Mouse (Mus musculus) gastrocnemius, adult 8-10 months (tissue): ENCODE measurements around the gene Rab23. TPM values are rescaled to one million over a fixed set of nuclear protein-coding genes. Genes with fewer than 3 reads are reported as not detected.

Experiments used
- DNase-seq, 2 experiments: peaks; one replicate each; pipeline ENCODE4 v3.0.0; 2022; ENCODE audit warnings: low spot score in 2 of 2
- total RNA-seq, 4 experiments: library from RNA; stranded (reverse); gene quantifications; 2 replicates each; pipeline ENCODE4 v1.2.4; 2022

Rab23 gene
- 1 to 10 TPM; 2.6 to 6.9 (median 3.8) TPM for total RNA-seq

GRCm38 (mm10) chr1:33719733-33720225, at the start of gene Rab23:
Gene Rab23, plus strand, starts transcription at chr1:33719887.
- peak; percentile 40 to 68 for DNase-seq

GRCm38 (mm10) chr1:33670164-33670616, 49.5 kb upstream of the Rab23 start:
- DNase-seq: peak in 1 of 2 experiments; percentile 15

DNA sequence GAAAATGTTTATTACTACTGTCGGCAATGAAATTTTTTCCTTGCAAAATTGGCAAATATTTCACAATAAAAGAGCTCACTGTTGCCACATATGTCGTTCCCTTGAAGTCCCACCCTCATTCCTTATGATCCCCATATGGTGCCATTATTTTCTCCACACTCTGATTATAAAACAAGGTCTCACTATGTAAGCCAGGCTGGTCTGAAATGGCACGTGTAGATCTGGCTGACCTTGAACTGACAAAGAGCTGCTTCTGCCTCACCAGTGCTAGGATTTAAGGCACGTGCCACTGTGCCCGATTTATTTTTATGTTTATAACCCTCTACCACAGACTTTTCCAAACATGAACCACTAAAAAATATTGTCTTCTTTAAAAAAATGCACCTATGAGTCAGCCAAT, 48.2 kb upstream of the Rab23 start:
- DNase-seq: no peak

GRCm38 (mm10) chr1:33672083-33672482, 47.6 kb upstream of the Rab23 start:
- no peak for DNase-seq

GRCm38 (mm10) chr1:33672514-33672913, 47.2 kb upstream of the Rab23 start:
- no peak for DNase-seq

DNA sequence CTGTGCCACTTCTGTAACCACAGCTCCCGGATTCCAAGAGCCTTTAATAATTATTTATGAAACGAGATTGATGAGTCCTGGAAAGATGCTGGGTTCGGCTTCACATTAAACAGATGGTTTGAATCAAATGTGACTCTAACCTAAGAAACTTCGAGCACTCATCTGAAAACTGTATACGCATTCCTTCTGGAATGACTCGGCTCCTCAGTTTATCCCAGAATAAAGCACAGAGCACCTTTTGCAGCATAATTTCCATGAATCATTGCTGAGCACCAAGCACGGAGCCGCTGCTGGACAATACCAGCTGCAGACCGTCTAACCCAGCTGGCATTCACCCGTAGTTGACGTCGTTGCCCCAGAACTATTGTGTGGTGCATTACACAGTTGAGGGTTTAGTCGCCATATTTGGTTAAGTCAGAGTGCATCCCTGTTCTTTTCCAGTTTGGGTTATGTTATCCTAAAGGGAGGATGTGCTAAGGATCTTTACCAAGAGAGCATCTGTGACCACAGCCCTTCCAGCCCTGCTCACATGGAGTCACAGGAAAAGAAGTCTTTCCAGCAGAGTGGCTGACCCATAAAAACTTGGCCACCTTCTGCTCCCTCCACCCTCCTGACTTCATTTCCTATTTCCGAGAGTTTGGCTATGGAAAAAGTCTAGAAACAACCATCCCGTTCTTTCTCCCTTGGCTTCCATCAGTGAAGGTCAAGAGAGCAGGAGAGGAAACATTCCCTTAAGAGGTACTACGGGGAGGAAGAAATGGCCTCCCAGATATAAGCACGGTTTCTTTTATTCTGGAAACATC, 46.3 kb upstream of the Rab23 start:
- no peak for DNase-seq

DNA sequence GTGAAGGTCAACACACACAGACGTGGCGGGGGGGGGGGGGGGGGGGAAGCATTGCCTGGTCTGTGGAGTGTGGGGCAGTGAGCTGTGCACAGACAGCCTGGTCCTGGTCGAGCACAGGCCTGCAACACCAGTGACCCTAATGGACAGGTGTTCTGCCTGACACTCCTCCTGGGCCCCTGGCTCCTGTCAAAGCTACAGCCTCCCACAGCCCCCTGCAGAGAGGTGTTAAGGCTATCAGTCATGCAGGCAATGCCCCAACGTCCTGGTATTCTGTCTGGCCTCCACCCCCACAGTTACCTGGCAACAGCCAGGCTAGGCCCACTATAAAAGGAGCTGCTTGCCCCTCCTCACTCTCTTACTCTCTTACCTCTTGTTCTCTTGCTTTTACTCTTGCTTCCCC, 39.3 kb upstream of the Rab23 start:
- no peak for DNase-seq

DNA sequence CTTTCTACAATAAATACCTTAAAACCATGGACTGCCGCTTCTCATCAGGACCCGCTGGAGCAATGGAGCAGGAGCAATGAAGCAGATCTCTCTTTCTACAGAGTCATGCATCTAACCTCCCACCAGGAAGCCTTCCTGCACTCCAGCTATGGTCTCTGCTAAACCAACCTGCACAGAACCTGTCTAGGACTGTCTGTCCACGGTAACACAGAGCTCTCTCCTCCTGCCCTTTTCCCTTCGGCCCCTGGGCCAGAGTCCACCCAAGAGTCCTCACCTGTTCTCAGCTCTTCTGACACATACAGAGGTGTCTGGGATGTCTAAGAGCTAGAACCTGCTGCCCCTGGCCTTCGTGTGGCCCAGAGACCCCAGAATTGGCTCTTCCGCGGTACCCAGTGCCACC, 38.8 kb upstream of the Rab23 start:
- no peak for DNase-seq

DNA sequence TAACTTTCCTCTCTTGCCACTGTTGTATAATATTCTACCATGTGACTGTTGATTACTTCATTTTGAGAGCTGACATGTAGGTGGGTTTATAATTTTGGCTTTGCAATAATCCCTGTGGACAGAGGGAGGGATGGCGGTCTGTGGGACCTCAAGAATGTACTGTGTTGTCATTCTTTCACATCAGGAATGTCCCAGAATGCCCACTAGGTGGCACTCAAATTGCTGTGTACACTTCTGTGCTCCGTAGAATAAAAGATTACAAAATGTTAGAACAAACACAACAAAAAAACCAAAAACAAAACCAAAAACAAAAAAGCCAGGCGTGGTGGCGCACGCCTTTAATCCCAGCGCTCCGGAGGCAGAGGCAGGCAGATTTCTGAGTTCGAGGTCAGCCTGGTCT, 35.2 kb upstream of the Rab23 start:
- no peak for DNase-seq

DNA sequence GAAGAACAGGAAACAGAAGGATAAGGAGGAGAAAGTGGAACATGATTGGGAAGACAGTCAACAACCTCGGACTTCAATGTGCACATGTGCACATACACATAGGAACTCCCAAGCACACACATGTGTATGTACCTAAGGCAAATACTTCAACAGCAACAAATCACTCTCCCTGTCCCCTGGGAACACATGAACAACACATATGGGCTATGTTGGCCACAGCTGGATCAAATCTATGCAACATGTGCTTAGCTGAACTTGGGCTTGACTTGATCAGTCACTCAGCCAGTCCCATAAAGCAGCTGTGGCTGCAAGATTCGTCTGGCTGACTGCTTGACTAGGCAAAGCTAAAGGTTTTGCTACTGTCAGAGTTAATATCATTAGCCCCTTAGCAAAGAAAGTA, 30.9 kb upstream of the Rab23 start:
- DNase-seq: no peak

GRCm38 (mm10) chr1:33689446-33690086, 30.1 kb upstream of the Rab23 start:
- no peak for DNase-seq

DNA sequence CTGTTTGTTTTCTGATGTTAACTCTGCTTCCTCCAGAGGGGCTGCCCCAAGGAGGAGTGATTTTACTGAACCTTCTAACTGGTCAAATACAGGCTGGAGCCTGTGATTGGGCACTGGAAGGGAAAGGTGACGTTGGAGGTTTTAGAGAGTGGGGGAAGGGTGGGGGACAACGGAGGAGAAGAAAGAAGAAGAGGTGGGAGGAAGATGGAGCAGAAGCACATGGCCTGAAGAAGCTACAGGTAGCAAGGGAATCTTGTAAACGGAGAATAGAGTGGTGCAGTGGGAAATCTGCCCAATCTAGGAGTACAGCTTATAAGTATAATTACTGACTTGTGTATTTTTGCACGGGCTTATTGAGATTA, 29.6 kb upstream of the Rab23 start:
- DNase-seq: no peak

- DNase-seq: no peak
Observed at GRCm38 (mm10) chr1:33693893-33694292, 25.8 kb upstream of the Rab23 start.

- DNase-seq: no peak
Observed at GRCm38 (mm10) chr1:33696016-33696415, 23.7 kb upstream of the Rab23 start.

DNA sequence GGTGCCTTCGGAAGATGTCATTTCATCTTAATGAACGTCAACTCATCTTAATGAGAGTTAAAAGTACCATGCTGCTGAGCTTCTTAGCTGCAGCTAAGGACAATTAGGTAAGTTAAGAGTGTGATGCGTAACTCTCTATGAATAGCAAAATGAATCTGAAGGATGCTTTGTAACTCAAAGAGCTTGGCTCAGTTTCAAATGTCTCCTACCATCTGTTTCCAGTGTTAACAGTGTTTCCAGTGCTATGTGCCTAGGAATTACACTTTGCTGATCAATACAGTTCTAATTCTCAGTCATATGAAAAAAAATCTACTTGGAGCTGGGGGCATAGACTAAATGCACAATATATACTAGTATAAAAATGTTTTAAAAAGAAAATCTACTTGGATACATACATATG, 18.4 kb upstream of the Rab23 start:
- no peak for DNase-seq

DNA sequence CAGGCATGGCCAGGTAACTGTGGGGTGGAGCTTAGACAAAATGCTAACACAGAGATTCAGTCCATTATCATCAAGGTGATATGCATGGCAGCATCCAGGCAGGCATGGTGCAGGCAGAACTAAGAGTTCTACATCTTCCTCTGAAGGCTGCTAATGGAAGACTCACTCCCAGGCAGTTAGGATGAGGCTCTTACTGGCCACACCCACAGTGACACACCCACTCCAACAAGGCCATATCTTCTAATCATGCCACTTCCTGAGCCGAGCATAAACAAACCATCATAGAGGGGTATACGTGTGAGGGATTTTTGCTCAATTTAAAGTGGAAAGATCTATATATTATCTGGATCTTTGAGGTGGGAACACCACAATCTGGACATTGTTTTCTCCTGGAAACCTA, 10.1 kb upstream of the Rab23 start:
- DNase-seq: no peak

DNA sequence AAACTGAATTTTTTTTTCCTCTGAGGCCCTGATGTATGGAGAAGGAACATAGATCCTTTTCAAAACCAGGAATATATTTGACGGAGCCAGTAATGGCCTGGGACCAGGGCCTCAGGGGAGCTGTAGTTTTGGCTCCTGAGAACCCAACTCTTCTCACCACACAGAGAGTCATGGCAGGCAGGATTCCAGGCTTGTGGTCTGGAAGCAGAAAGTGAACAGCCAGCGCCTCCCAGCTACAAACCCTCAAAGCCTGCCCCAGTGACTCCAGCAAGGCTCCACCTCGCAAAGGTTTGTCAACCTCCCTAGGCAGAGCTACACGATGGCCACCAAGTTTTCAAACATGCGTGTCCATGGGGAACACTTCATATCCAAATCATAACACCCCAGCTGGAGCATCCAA, 7.7 kb upstream of the Rab23 start:
- DNase-seq: no peak

DNA sequence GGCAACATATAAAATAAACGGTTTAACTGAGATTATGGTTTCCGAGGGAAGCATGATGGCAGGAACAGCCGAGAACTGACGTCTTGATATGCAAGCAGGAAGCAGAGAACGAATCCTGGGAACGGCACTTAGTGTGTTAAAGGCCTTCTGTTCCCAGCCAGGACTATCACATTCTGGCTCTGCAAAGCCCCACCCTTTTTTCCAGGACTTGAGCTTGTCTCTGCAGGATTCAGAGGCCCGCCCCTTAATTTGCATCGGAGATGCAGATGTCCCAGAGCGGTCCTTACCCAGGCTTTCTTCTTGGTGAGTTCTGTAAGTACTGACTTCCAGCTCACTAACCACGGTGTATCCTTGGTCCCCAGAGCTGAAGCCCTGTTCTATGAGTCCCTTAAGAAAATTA, 4.9 kb upstream of the Rab23 start:
- DNase-seq: no peak

- DNase-seq: no peak
Observed at GRCm38 (mm10) chr1:33717636-33718035, 2.1 kb upstream of the Rab23 start.

DNA sequence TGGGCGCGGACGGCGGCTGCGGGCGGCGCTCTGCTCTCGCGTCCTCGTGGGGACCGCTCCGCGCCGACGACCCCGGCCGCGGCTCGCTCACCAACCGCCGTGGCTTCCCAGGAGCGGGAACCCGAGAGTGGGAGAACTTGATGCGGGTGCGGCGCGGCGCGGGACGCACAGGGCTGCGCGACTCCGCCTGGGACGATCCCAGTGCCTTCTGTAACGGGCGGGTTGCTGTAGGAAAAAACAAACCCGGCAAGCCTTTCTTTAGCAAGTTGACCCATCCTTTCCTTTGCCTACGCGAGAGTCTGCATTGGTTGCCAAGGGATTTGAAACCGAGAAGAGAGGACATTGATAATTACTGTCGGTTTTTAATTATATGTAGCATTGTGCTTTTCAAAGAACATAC, 544 bp downstream of the Rab23 start:
- no peak for DNase-seq

DNA sequence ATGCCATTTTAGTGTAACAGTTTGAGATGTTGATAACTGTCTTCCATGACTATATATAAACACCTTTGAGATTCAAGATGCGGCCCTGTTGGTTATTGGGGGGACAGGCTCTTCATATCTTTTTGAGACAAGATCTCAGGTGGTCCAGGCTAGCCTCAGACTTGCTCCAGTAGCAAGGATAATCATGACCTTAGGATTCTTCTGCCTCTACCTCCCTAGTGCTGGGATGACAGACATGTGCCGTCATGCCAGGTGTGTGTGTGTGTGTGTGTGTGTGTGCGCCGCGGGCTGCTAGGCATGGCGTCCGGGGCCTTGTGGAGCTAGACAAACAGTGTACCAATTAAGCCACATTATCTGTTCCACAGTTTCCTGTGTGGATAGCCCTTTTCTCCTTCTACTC, 1.3 kb downstream of the Rab23 start:
- no peak for DNase-seq

- DNase-seq: no peak
Observed at GRCm38 (mm10) chr1:33724516-33724915, 4.8 kb downstream of the Rab23 start.

GRCm38 (mm10) chr1:33725086-33725485, 5.4 kb downstream of the Rab23 start:
- no peak for DNase-seq
